Mouse (Mus musculus): Measurements from ENCODE around the gene Polr3b.

The Polr3b gene

GRCm38 (mm10) chr10:84711940-84712339 lies 89.8 kb downstream of the Polr3b start:
- no peak for DNase-seq

GRCm38 (mm10) chr10:84712532-84712931 lies 90.4 kb downstream of the Polr3b start:
- no peak for DNase-seq

GRCm38 (mm10) chr10:84713043-84713442 lies 91.0 kb downstream of the Polr3b start:
- DNase-seq: peak; percentile 29

- DNase-seq: no peak
These were observed 93.5 kb downstream of the Polr3b start for GRCm38 (mm10) chr10:84715639-84716038.

DNA sequence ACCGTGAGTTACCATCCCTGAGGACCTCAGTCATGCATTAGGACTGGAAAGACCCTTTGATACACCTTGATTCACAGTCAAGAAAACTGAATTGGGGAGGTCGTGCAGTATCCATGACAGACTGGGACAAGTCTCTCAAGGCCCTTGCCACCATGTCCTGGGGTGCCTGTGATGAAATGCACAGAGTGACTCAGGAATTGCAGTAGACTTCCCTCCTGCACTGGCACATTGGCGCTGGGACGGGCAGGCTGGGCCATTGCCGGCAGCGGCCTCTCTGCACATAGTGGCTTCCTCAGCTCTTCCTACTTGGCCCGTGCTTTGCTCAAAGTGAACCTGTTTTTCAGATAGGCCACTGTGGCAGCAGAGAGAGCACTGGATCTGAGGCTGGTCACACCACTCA lies 94.5 kb downstream of the Polr3b start:
- DNase-seq: no peak

- DNase-seq: no peak
These were observed 100.6 kb downstream of the Polr3b start for GRCm38 (mm10) chr10:84722711-84723110.

- DNase-seq: no peak
These were observed 104.9 kb downstream of the Polr3b start for GRCm38 (mm10) chr10:84727005-84727404.

DNA sequence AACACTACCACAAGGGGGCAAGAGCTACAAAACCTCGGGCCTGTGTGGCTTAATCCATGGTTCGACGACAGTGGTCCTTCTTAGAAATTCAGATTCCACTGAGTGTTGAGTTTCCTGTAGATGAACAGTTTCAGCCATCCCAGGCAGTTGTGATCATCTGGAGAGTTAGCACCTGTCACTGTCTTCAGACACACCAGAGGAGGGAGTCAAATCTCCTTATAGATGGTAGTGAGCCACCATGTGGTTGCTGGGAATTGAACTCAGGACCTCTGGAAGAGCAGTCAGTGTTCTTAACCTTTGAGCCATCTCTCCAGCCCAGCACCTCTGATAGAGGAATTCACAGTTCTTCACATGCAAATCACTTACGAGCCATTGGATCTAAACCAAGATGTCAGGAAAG lies 105.7 kb downstream of the Polr3b start:
- DNase-seq: no peak

DNA sequence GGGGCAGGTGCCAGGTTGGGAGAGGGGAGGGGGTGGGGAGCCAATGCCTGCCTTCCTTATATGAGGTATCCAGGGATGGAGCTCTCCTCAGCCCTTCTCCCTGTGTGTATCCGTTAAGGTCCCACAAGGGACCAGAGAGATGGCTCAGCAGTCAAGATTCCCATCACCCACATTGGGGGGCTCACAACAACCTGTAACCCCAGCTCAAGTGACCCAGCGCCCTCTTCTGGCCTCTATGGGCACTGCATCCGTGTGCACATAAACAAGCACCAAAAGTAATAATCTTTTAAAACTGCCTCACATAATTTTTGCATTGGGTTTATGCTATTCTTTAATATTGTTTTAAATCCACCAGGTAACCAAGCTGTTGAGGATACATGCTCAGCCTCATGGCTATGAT lies 108.0 kb downstream of the Polr3b start:
- DNase-seq: no peak

DNA sequence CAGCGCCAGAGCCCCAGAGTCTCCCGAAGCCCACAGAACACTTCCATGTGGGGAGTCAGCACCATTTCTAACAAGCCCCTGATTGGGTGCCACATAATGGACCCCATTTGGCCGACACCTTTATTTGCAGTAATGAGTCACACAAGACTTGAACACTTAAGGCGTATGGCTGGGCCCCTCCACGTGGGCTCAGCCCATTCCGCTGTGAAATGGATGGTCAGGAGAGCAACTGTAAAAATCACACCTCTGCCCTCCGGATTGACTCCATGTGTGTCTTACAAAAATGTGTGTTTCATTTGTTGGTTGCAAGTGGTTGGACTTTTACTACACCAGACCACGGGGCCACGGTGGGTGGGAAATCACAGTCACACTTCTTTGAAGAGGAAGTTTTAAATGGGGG lies 108.9 kb downstream of the Polr3b start:
- DNase-seq: no peak

- DNase-seq: no peak
These were observed 111.4 kb downstream of the Polr3b start for GRCm38 (mm10) chr10:84733511-84733910.

GRCm38 (mm10) chr10:84754851-84755785 lies 133.0 kb downstream of the Polr3b start:
- peak; percentile 51 for DNase-seq

- DNase-seq: no peak
These were observed 133.7 kb downstream of the Polr3b start, which contains the start of gene Rfx4 for GRCm38 (mm10) chr10:84755786-84756203. Gene Rfx4 (plus strand): TSS chr10:84756062.

GRCm38 (mm10) chr10:84756435-84757095 lies 134.5 kb downstream of the Polr3b start:
- no peak for DNase-seq

DNA sequence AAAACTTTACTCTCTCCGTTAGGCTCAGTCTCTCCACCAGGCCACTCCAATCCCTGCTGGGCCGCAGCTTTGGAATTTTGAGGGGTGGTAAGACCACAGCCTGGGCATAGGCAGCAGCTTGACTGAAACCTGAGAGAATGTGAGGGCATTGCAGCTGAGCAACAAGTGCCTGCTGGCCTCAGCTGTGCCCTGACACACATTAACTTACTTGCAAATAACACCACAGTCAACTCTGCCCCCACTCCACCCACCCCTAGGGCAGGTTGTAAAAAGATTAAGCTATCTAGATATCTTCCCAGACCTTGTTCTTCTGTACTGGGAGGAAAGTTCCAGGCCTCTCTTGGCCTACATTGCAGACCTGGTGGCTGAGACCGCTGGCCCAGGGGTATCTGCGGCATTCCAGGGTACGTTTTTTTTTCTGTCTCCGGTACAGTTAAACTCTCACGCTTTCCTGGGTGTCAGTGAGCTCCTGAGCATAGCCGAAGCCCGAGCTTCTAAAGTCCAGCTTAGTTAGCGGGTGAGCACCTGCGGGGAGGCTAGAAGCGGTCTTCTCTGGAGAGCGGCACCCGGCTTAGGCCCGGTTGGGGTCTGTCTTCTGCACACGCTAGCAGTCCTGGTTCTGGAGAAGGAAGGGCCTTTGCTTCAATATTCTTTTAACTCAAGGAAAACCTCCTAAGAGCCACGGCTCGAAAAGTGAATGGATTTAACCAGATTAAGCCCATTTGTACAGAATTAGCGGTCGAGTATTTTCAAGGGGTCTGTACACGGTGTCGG lies 135.5 kb downstream of the Polr3b start:
- DNase-seq: no peak

GRCm38 (mm10) chr10:84758200-84758468 lies 136.0 kb downstream of the Polr3b start:
- DNase-seq: no peak

DNA sequence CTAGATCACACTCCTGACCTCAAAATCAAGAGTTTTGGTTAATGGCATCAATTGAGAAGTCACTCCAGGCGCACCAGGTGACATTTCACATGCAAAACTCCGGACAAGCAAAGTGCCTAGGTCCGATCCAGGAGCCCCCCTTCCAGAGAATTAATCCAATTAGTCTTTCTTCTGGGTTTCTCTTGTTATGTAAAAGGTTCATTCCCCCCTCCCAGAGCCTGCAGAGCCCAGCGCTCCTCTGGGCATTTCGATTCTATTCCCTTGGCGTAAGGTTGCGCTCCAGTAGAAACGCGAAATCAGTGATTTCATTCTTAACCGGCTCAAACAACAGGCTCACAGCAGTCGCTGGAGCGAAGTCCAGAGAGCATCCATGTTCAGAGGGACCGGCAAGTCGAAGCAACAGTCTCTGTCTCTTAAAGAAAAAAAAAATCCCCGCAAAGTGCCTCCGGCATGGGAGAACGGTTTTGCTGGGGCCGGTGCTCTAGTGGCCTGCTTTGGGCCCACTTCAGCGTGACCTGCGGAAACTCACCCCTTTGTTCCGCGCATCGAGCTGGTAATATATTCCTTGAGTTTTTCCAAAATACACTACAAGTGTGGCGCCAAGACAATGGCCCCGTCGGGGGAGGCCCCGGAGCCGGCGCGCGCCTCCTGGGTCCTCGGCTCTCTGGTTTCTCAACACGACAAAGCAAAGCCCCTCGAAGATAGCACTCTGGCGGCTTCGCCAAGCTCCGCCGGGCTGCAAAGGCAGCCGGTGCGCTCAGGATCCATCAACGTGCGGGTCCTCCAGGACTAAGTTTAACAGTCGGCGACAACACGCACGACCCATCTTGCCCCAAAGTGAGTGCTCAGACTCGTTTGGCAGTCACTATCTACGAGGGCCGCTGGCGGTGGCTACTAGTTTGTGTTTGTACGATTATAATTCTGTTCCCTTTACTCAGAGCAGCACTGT lies 136.7 kb downstream of the Polr3b start:
- no peak for DNase-seq

DNA sequence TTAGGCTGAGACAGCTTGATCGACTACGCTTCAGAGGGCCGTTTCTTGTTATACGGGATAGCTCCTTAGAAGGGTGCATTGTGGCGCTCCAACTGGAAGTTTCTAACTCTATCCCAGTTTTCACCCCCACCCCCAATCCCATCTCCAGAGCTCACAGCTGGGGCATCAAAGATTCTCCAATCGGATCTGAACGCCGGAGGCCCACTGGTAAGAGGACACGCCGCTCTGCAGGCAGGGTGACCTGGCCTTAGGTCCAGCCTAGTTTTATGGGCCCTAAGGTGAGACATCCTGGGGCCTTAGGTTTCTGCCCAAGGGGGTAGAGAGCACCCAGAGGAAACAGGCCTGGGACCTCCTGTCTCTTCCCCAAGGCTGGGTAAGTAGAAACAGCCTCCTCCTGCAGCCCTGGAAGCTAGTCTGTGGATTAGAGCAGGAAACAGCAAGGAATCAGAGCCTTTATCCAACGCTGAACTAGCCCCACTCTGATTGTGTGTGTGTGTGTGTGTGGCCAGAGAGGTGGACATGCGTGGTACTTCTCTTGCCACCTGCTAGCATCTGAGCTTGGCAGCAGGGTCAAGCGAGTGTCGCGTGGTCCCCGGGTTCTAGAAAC lies 137.5 kb downstream of the Polr3b start:
- DNase-seq: no peak

- DNase-seq: no peak
These were observed 138.3 kb downstream of the Polr3b start for GRCm38 (mm10) chr10:84760118-84761111.

DNA sequence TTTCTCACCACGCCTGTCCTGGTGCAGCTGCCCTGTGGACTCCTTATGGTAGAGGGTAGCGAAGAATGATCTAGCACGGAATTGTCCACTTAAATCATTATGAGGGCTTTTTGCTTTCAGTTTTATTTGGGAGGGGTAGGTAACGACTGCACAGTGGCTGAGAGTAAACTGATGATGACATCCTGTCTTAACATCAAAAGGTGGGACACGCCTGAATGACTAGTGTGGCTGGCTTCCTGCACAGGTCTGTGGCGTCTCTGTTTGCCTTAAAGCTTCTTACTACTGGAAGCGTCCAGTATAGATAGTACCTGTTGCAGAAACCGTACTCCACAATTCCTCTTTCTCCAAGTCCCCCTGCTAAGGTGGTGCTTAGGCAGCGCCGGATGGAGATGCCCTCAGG lies 146.7 kb downstream of the Polr3b start:
- DNase-seq: no peak

All from lung, postnatal 10 days (tissue).